In genomic region chr7:51775968-51776367, GRCm38 (mm10) we compare ENCODE assay signal across 24 mouse cellular contexts.
"Had no signal": no experiment of that assay in that cellular context is flagged by ENCODE, and none has a peak within 500 bp of the region (broad histone marks: within the 10 kb centered on the region; RNA-seq: fewer than 3 reads in every experiment).

No protein-coding gene starts in this region.

- H3K9ac ChIP-seq: forebrain, postnatal 0 days; heart, embryonic 13.5 days; heart, embryonic 15.5 days; hindbrain, embryonic 13.5 days; hindbrain, embryonic 15.5 days; limb, embryonic 13.5 days; limb, embryonic 15.5 days; liver, embryonic 12.5 days had no signal

- H3K4me1 ChIP-seq: heart, embryonic 13.5 days; heart, embryonic 15.5 days; liver, embryonic 12.5 days had no signal

- H3K27ac ChIP-seq: heart, adult 2 months; heart, embryonic 13.5 days; heart, embryonic 15.5 days; hindbrain, embryonic 13.5 days; hindbrain, embryonic 15.5 days; hindbrain, postnatal 0 days; left cerebral cortex, adult 2 months; limb, embryonic 13.5 days; limb, embryonic 15.5 days; liver, embryonic 12.5 days had no signal

- DNase-seq: forebrain, postnatal 0 days; gastrocnemius, postnatal 14 days; gastrocnemius, postnatal 36 days; heart, adult 11 months; heart, adult 2 months; heart, postnatal 14 days; heart, postnatal 36 days; kidney, adult 18-20 months; kidney, adult 8-10 months; kidney, postnatal 10 days; kidney, postnatal 25 days; kidney, postnatal 4 days; layer of hippocampus, adult 9-11 months; layer of hippocampus, postnatal 36 days had no signal

- ATAC-seq: forebrain, postnatal 0 days; hindbrain, postnatal 0 days; liver, embryonic 12.5 days had no signal

- H3K4me2 ChIP-seq: heart, embryonic 11.5 days; heart, embryonic 13.5 days; heart, embryonic 15.5 days; hindbrain, embryonic 13.5 days; hindbrain, embryonic 15.5 days; limb, embryonic 13.5 days; limb, embryonic 15.5 days; liver, embryonic 12.5 days had no signal

- H3K36me3 ChIP-seq: heart, embryonic 13.5 days; heart, embryonic 15.5 days; hindbrain, embryonic 13.5 days; hindbrain, embryonic 15.5 days; limb, embryonic 13.5 days; limb, embryonic 15.5 days; liver, embryonic 12.5 days had no signal

- H3K9me3 ChIP-seq: heart, embryonic 13.5 days; heart, embryonic 15.5 days; hindbrain, embryonic 13.5 days; hindbrain, embryonic 15.5 days; limb, embryonic 13.5 days; limb, embryonic 15.5 days; liver, embryonic 12.5 days had no signal

- H3K4me3 ChIP-seq: heart, adult 2 months; heart, embryonic 13.5 days; heart, embryonic 15.5 days; hindbrain, embryonic 13.5 days; hindbrain, embryonic 15.5 days; left cerebral cortex, adult 2 months; limb, embryonic 13.5 days; limb, embryonic 15.5 days; liver, embryonic 12.5 days had no signal

- H3K27me3 ChIP-seq: heart, embryonic 13.5 days; heart, embryonic 15.5 days; hindbrain, embryonic 13.5 days; hindbrain, embryonic 15.5 days; limb, embryonic 13.5 days; limb, embryonic 15.5 days; liver, embryonic 12.5 days had no signal
